Mouse (Mus musculus) lung, postnatal 14 days (tissue): ENCODE measurements at regions not wholly inside any gene's neighbourhood (a gene's known extent, or its start where the extent isn't known, plus 50 kb on each side); places are given as distances from the start of the nearest gene placed in this dataset.
A peak's percentile ranks its signal among the peaks of the same experiment; 100 is the strongest.

ENCODE experiments used
- DNase-seq: peaks from one replicate; pipeline ENCODE4 v3.0.0; 2021

- no peak for DNase-seq
Measured at GRCm38 (mm10) chr10:118628000-118628399, 187.2 kb downstream of the Ifng start.

GRCm38 (mm10) chr10:118629360-118630040, 188.7 kb downstream of the Ifng start:
- no peak for DNase-seq

GRCm38 (mm10) chr10:118631786-118632185, 190.9 kb downstream of the Ifng start:
- no peak for DNase-seq

- no peak for DNase-seq
Measured at GRCm38 (mm10) chr10:118632187-118632586, 191.3 kb downstream of the Ifng start.

GRCm38 (mm10) chr10:118633429-118633828, 192.6 kb downstream of the Ifng start:
- DNase-seq, result no peak

- DNase-seq, result no peak
Measured at GRCm38 (mm10) chr10:118639097-118639496, 198.3 kb downstream of the Ifng start.

- no peak for DNase-seq
Measured at GRCm38 (mm10) chr10:118640121-118640809, 199.4 kb downstream of the Ifng start.

GRCm38 (mm10) chr10:118640810-118641427, 200.1 kb downstream of the Ifng start:
- no peak for DNase-seq

GRCm38 (mm10) chr10:118643622-118644021, 202.8 kb downstream of the Ifng start:
- DNase-seq, result no peak

- DNase-seq, result no peak
Measured at GRCm38 (mm10) chr10:118648111-118648510, 207.3 kb downstream of the Ifng start.

GRCm38 (mm10) chr10:118656561-118656960, 213.4 kb downstream of the Dyrk2 start:
- DNase-seq, result no peak

- no peak for DNase-seq
Measured at GRCm38 (mm10) chr10:118666009-118666408, 204.0 kb downstream of the Dyrk2 start.

GRCm38 (mm10) chr10:118675816-118676465, 194.1 kb downstream of the Dyrk2 start:
- peak; percentile 7 for DNase-seq

- no peak for DNase-seq
Measured at GRCm38 (mm10) chr10:118678750-118679418, 191.1 kb downstream of the Dyrk2 start.

- no peak for DNase-seq
Measured at GRCm38 (mm10) chr10:118679507-118679906, 190.5 kb downstream of the Dyrk2 start.

- no peak for DNase-seq
Measured at GRCm38 (mm10) chr10:118680896-118681295, 189.1 kb downstream of the Dyrk2 start.

- no peak for DNase-seq
Measured at GRCm38 (mm10) chr10:118683356-118683755, 186.7 kb downstream of the Dyrk2 start.

- no peak for DNase-seq
Measured at GRCm38 (mm10) chr10:118699292-118699691, 170.7 kb downstream of the Dyrk2 start.

- no peak for DNase-seq
Measured at GRCm38 (mm10) chr10:118700115-118700514, 169.9 kb downstream of the Dyrk2 start.

GRCm38 (mm10) chr10:118706020-118706419, 164.0 kb downstream of the Dyrk2 start:
- DNase-seq, result no peak

- DNase-seq, result no peak
Measured at GRCm38 (mm10) chr10:118709718-118710117, 160.3 kb downstream of the Dyrk2 start.

- DNase-seq, result no peak
Measured at GRCm38 (mm10) chr10:118711529-118711928, 158.5 kb downstream of the Dyrk2 start.

- DNase-seq, result no peak
Measured at GRCm38 (mm10) chr10:118711951-118712350, 158.1 kb downstream of the Dyrk2 start.
